Mouse (Mus musculus) midbrain, embryonic 13.5 days (tissue): ENCODE results near the gene Nol6. TPM values are rescaled to one million over a fixed set of nuclear protein-coding genes. Genes with fewer than 3 reads are reported as not detected.

Experiments
- ATAC-seq: fragments of 200-750 bp; cut with Nextera tagmentation; 2 replicates; pipeline ENCODE4 v1.8.0; 2017; ENCODE audit warnings: mild to moderate bottlenecking, moderate TSS enrichment, moderate library complexity
- H3K27ac ChIP-seq: fragments of 300-500 bp; sonication (generic); 2 replicates; pipeline ENCODE4 v1.5.1; 2015; ENCODE audit warnings: inconsistent platforms, mild to moderate bottlenecking, moderate library complexity
- H3K27me3 ChIP-seq: fragments of 300-500 bp; sonication (generic); 2 replicates; pipeline ENCODE4 v1.6.1; 2015; ENCODE audit warnings: mild to moderate bottlenecking, inconsistent platforms
- H3K36me3 ChIP-seq: fragments of 300-500 bp; sonication (generic); 2 replicates; pipeline ENCODE4 v1.6.1; 2015; ENCODE audit warnings: mild to moderate bottlenecking, inconsistent platforms
- H3K4me1 ChIP-seq: fragments of 300-500 bp; sonication (generic); replicated peaks from 2 replicates; pipeline ENCODE4 v1.6.1; 2015; ENCODE audit warnings: inconsistent platforms
- H3K4me2 ChIP-seq: fragments of 300-500 bp; sonication (generic); replicated peaks from 2 replicates; pipeline ENCODE4 v1.6.1; 2015; ENCODE audit warnings: moderate library complexity, mild to moderate bottlenecking, inconsistent platforms
- H3K4me3 ChIP-seq: fragments of 300-500 bp; sonication (generic); replicated peaks from 2 replicates; pipeline ENCODE4 v1.5.1; 2015; ENCODE audit warnings: mild to moderate bottlenecking, inconsistent platforms
- H3K9ac ChIP-seq: fragments of 300-500 bp; sonication (generic); replicated peaks from 2 replicates; pipeline ENCODE4 v1.6.1; 2015; ENCODE audit warnings: mild to moderate bottlenecking, inconsistent platforms
- H3K9me3 ChIP-seq: fragments of 300-500 bp; sonication (generic); 2 replicates; pipeline ENCODE4 v1.6.1; 2016; ENCODE audit warnings: mild to moderate bottlenecking, inconsistent platforms
- WGBS: fragments of 180-500 bp; shearing (Covaris S2); methylation state at CpG from one replicate; pipeline ENCODE4 v1.1.7; 2015; 5-methylcytosine and 5-hydroxymethylcytosine counted together
- polyA plus RNA-seq: library from polyadenylated mRNA; unstranded; fragments of >200 nt; fragmentation: Nextera tagmentation; extraction: Ambion mirVana; gene quantifications from 2 replicates; pipeline ENCODE4 v1.2.1, GENCODE M21; 2015

The Nol6 gene
- polyA plus RNA-seq, 1 experiment from 2014 or later = 28.7 TPM

DNA sequence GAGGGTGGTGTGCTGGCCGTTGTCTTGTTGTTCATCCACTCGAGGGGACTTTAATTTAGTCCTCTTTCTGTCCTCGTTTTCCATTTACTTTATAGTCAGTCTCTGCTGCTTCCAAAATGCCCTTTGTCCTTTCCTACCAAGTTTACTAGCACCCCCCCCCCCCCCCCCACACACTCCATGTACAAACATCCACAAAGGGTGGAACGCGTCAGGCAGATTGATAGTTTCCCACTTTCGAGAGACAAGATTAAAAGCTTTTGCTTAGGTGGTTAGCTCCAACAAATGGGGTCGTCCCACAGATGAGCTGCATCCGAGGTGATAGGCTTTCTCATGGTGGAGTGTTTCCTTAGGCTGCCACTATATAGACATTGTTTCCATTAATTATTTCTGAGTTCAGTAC lies 12.6 kb upstream of the Nol6 start:
- Histone ChIP-seq H3K27ac (peak overlapping the region; percentile 100), H3K27me3 (0 out of 2 replicates have a peak, but pooled peaks cover 4% of the 10 kb centered on the region), H3K4me1 (peaks cover 26% of the 10 kb centered on the region), H3K36me3 (peaks cover 25% of the 10 kb centered on the region), H3K4me3 (peak overlapping the region; percentile 94), H3K9ac (peak overlapping the region; percentile 99), H3K4me2 (peak overlapping the region; percentile 72), H3K9me3 (no peaks in the 10 kb centered on the region)
- no peak for ATAC-seq
- WGBS = under 1% methylated on average over 8 of the region's 8 CpGs

DNA sequence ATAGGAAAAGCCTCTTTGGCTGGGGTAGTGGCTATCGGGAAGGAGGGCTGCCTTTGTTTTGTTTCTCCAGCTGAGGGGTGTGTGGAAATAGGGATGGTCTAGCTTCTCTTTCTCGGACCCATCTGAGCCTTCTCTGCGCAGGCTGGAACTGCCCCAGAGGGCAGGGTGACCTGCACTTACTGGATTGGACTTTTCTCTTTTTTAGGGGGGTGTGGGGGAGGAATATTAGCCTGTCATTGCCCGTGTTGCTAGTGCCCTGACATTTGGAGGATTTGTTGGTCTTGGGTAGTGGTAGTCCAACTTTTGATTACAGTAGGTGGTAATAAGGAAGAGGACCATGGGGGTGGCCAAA lies 12.2 kb upstream of the Nol6 start:
- ATAC-seq = peak; percentile 41
- 0% methylated on average over 4 of the region's 4 CpGs for WGBS
- H3K9me3 ChIP-seq = no peaks in the 10 kb centered on the region
- H3K9ac ChIP-seq = peak overlapping the region; percentile 99
- peaks cover 26% of the 10 kb centered on the region for H3K4me1 ChIP-seq
- H3K27me3 ChIP-seq = 0 out of 2 replicates have a peak, but pooled peaks cover 4% of the 10 kb centered on the region
- H3K4me3 ChIP-seq = peak overlapping the region; percentile 94
- H3K4me2 ChIP-seq = peak overlapping the region; percentile 72
- H3K36me3 ChIP-seq = peaks cover 21% of the 10 kb centered on the region
- peak overlapping the region; percentile 100 for H3K27ac ChIP-seq

DNA sequence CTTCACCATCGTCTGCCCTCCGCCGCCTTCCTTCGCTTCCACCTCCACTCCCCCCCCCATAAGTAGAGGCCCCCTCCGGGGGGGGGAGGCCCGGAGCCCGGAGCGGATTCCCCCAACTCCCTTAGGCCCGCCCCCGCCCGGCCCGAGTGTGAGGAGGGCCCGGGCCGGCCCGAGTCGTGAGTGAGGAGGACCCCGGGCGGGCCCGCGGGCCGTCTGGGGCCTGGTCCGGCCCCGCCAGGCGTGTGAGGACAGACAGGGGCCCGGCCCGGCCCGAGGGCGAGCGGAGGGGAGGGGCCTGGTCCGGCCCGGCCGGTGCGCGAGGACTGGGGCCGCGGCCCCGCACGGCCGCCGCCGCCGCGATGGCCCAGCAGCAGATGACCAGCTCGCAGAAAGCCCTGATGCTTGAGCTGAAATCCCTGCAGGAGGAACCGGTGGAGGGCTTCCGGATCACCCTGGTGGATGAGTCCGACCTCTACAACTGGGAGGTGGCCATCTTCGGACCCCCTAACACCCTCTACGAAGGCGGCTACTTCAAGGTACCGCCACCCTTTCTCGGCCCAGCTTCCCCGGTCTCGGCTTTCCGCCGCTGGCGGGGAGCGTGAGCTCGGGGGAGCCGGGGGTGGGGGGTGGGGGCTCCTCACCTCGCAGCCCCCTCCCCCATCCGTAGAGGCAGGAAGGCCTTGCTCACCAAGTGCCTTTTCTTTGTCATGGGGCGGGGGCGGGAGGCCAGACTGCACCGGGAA lies 11.6 kb upstream of the Nol6 start, which contains the start of gene Ube2r2:
Ube2r2 (plus strand) TSS at position 33 of the 743 bp plus-strand sequence.
- Histone ChIP-seq H3K36me3 (peaks cover 16% of the 10 kb centered on the region), H3K9ac (peak within 1 kb of the TSS; percentile 99), H3K4me2 (peak within 1 kb of the TSS; percentile 72), H3K27me3 (0 out of 2 replicates have a peak, but pooled peaks cover 4% of the 10 kb centered on the region), H3K4me3 (peak within 1 kb of the TSS; percentile 94), H3K27ac (peak within 1 kb of the TSS; percentile 100), H3K4me1 (peaks cover 26% of the 10 kb centered on the region), H3K9me3 (no peaks in the 10 kb centered on the region)
- WGBS = 0% methylated on average over 39 of the region's 65 CpGs
- peak; percentile 87 for ATAC-seq

DNA sequence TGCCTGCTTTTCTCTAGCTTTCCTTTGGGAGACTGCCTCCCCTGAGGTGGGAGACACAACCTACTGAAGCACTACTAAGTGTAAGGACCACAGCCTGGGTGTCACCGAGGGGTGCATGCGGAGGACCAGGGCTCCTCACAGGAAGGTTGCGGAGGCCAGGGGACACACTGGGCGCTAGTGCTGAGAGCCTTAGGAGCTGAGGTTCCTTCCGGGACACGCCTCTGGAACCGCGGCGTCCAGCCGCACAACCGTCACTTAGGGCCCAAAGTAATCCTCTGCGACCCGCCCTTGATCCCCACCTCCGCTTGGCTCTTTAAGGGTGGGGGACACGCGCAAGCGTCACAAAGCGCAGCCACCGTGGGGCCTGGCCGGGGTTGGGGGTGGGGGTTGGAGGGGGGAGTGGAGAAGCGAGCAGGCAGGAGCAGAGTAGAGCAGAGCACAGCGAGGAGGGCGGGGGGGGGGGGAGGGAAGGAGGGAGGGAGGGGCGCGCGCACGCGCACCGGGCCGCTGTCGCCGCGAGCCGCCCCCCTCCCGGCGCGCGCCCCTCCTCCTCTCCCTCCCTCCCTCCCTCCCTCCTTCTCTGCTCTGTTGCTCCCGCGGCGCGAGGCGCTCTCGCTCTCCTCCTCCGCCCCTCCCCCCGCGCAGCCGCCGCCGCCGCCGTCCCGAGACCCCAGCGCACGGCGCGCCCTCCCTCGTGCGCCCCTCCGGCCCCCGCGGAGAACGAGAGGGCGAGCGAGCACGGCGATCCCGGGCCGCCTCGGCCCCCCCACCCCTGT lies 10.9 kb upstream of the Nol6 start:
- H3K27ac ChIP-seq = peak overlapping the region; percentile 100
- WGBS = under 1% methylated on average over 31 of the region's 70 CpGs
- H3K27me3 ChIP-seq = 0 out of 2 replicates have a peak, but pooled peaks cover 4% of the 10 kb centered on the region
- H3K4me3 ChIP-seq = peak overlapping the region; percentile 94
- peak overlapping the region; percentile 72 for H3K4me2 ChIP-seq
- peaks cover 26% of the 10 kb centered on the region for H3K4me1 ChIP-seq
- peaks cover 10% of the 10 kb centered on the region; the same call in 1 of the 2 replicates for H3K36me3 ChIP-seq
- peak overlapping the region; percentile 99 for H3K9ac ChIP-seq
- ATAC-seq = peak; percentile 95
- H3K9me3 ChIP-seq = no peaks in the 10 kb centered on the region

DNA sequence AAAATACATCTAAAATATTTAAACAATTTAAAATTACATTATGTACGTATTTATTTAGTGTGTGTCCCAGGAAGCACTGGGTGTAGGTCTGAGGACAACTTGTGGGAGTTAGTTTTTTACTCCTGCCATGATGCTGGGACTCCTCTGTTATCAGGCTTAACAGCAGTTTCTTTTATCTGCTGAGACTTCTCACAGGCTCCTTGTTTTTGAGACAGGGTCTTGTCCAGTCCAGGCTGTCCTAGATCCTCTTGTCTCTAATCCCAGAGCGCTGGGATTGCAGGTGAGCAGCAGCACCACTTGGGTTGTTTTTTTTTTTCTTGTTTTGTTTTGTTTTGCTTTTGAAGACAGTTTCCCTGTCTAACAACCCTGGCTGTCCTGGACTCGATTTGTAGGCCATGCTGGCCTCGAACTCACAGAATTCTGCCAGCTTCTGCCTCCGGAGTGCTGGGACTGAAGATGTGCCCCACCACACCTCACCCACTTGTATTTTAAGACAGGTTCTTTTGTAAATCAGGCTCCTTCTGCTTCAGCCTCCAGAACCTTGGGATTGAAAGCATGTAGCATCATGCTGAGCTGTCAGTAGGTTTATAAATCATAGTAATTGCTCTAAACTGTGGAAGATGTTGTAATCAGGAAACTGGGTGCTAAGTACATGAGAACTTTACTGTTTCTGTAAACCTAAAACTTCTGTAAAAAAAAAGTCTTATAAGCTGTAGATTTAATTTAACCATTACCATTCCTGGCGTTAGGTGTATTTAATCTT lies 9.5 kb upstream of the Nol6 start:
- H3K27ac ChIP-seq = no peak overlapping the region
- peaks cover 21% of the 10 kb centered on the region for H3K4me1 ChIP-seq
- no peak overlapping the region for H3K4me3 ChIP-seq
- H3K36me3 ChIP-seq = no peaks in the 10 kb centered on the region
- no peak overlapping the region for H3K4me2 ChIP-seq
- H3K27me3 ChIP-seq = 0 out of 2 replicates have a peak, but pooled peaks cover 4% of the 10 kb centered on the region
- H3K9ac ChIP-seq = no peak overlapping the region
- no peak for ATAC-seq
- no peaks in the 10 kb centered on the region for H3K9me3 ChIP-seq
- 83% methylated on average over 6 of the region's 6 CpGs for WGBS

DNA sequence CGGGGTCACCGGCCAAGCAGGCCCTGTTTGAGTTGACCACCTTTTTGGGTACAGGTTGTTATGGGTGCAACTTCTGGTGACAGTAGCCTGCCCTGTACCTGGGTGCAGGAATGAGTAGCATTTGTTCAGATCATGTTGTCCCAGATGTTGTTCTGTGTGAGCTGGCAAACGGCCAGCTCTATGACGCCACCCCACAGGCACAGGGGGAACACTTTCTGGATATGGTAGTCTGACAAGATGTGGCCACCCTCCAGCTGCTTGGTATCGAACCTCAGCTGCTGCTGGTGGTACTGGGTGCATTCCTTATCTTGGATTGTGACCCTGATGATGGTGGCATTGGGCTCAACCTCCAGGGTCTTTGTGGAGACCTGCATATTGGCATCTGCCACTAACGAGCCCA lies 8.2 kb upstream of the Nol6 start:
- H3K9me3 ChIP-seq = no peaks in the 10 kb centered on the region
- WGBS = 81% methylated on average over 6 of the region's 6 CpGs
- no peaks in the 10 kb centered on the region for H3K36me3 ChIP-seq
- H3K4me2 ChIP-seq = no peak overlapping the region
- peaks cover 10% of the 10 kb centered on the region for H3K4me1 ChIP-seq
- no peak overlapping the region for H3K4me3 ChIP-seq
- H3K27ac ChIP-seq = no peak overlapping the region
- 0 out of 2 replicates have a peak, but pooled peaks cover 4% of the 10 kb centered on the region for H3K27me3 ChIP-seq
- no peak for ATAC-seq
- H3K9ac ChIP-seq = 0 out of 2 replicates have a peak overlapping the region, but pooled peaks have one; percentile 19

DNA sequence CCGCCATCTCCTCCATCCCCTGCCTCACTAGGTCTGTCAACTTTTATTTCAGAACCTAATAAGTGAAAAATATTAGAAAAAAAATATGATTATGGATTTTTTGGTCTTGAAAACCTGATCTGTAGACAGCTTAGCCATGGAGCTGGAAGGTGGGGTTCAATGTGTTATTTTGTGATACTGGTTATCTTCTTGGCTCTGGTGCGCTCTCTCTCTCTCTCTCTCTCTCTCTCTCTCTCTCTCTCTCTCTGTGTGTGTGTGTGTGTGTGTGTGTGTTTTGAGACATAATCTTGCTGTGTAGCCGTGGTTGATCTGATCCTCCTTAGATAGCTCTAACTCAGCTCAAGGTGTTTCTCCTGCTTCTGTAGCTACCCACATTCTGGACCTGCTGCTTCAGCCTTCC lies 5.6 kb upstream of the Nol6 start:
- H3K4me2 ChIP-seq = no peak overlapping the region
- no peak for ATAC-seq
- H3K9me3 ChIP-seq = no peaks in the 10 kb centered on the region
- H3K27ac ChIP-seq = no peak overlapping the region
- 0 out of 2 replicates have a peak, but pooled peaks cover 8% of the 10 kb centered on the region for H3K27me3 ChIP-seq
- H3K36me3 ChIP-seq = no peaks in the 10 kb centered on the region
- WGBS = 93% methylated on average over 3 of the region's 3 CpGs
- H3K4me1 ChIP-seq = peaks cover 5% of the 10 kb centered on the region
- no peak overlapping the region for H3K4me3 ChIP-seq
- no peak overlapping the region for H3K9ac ChIP-seq

DNA sequence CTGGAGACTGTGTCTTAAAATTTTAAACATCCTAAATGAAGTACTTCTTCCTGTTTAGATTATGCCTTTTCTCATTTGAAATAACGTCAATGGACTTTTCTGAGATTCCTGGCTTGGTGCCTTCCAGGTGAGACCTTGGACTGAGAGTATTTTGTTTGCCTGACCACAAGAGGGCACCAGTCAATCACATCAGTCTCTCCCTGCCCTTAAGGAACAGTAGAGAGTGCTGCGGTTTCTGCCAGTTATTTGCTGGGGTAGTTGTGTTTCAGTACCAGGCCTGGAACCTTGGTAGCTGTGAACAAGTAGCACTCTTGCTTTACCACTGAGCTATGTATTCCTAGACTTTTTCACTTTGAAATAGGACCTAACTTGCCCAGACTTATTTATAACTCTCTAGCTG lies 5.2 kb upstream of the Nol6 start:
- Histone ChIP-seq H3K9ac (no peak overlapping the region), H3K9me3 (no peaks in the 10 kb centered on the region), H3K36me3 (no peaks in the 10 kb centered on the region), H3K4me3 (no peak overlapping the region), H3K27me3 (0 out of 2 replicates have a peak, but pooled peaks cover 8% of the 10 kb centered on the region), H3K27ac (no peak overlapping the region), H3K4me2 (no peak overlapping the region), H3K4me1 (peaks cover under 1% of the 10 kb centered on the region)
- peak; percentile 74; the same call in 1 of the 2 replicates for ATAC-seq
- 1% methylated on average over 2 of the region's 2 CpGs for WGBS

DNA sequence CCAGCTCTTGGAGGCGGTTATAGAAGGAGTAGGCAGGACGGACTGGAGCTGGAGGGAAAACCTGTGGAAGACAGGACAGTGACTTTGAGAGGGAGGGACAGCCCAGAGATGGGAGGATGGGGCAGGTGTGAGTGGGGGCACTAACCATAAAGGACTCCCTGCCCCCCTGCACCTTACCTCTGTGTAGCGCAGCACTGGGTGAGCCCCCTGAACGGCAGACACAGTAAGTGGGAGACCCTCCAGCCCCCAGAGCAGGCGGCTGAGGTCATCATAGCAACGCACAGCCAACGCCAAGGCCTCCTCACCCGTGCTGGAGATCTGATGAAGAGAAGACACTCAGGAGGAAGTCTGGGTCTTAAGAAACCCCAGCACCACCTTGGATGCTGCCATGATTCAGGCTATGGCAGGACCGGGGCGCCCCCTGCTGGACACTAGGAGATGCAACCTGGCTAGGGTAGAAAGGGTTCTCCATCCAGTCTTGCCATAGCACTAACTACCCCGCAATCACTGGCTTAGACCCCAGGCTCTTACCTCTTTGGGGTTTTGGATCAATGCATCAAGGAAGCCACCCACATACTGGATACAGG lies 5.5 kb downstream of the Nol6 start:
- H3K9me3 ChIP-seq = no peaks in the 10 kb centered on the region
- H3K4me3 ChIP-seq = no peak overlapping the region
- peaks cover 10% of the 10 kb centered on the region for H3K4me1 ChIP-seq
- no peak overlapping the region for H3K4me2 ChIP-seq
- peaks cover 92% of the 10 kb centered on the region for H3K36me3 ChIP-seq
- H3K27me3 ChIP-seq = no peaks in the 10 kb centered on the region
- ATAC-seq = peak; percentile 51
- WGBS = 73% methylated on average over 11 of the region's 11 CpGs
- H3K9ac ChIP-seq = no peak overlapping the region
- no peak overlapping the region for H3K27ac ChIP-seq

DNA sequence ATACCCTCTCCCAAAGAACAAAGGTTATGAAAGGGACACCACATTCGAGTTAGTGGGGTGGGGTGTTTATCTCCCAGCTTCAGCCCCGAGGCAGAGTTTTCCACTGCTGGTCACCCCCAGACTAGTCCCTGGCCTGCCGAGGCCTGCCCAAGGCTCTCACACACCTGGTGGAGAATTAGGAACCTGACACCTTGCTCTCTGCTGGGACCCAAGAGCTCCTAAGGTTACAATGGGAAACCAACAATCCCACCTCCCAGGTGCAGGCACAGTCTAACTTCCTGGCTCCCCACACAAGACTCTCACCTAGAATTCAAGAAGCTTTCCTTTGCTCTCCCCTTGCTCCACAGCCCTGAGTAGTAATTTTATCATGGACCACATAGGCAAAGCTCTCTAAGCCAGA lies 7.4 kb downstream of the Nol6 start:
- H3K27me3 ChIP-seq = no peaks in the 10 kb centered on the region
- 88% methylated on average over 3 of the region's 3 CpGs for WGBS
- H3K36me3 ChIP-seq = peaks cover 84% of the 10 kb centered on the region
- ATAC-seq = no peak
- H3K4me1 ChIP-seq = no peaks in the 10 kb centered on the region
- H3K4me3 ChIP-seq = no peak overlapping the region
- H3K4me2 ChIP-seq = no peak overlapping the region
- H3K27ac ChIP-seq = no peak overlapping the region
- H3K9ac ChIP-seq = no peak overlapping the region
- no peaks in the 10 kb centered on the region for H3K9me3 ChIP-seq

DNA sequence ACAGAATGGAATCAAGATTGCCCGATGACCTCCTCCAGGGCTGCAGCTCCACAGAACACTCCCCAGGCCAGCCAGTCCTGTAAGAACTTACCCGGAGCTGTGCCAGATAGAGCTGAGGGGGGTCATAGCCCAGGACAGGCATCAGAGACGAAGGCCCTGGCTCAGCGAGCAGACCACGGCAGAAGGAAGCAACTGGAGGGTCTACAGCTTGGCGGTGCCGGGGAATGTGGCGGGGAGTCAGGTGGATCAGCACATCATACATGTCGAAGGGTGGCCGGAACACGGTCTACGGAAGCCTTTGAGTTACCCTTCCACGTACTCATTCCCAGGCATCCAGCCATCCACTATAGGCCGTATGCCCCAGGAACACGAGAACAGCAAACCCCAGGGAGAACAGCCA lies 8.5 kb downstream of the Nol6 start:
- ATAC-seq = no peak
- H3K9ac ChIP-seq = no peak overlapping the region
- H3K4me2 ChIP-seq = no peak overlapping the region
- no peak overlapping the region for H3K27ac ChIP-seq
- no peaks in the 10 kb centered on the region for H3K4me1 ChIP-seq
- no peak overlapping the region for H3K4me3 ChIP-seq
- WGBS = 95% methylated on average over 14 of the region's 15 CpGs
- H3K9me3 ChIP-seq = no peaks in the 10 kb centered on the region
- H3K36me3 ChIP-seq = peaks cover 73% of the 10 kb centered on the region
- no peaks in the 10 kb centered on the region for H3K27me3 ChIP-seq
